10 mouse cellular contexts compared by ENCODE assay signal in the genomic region with DNA sequence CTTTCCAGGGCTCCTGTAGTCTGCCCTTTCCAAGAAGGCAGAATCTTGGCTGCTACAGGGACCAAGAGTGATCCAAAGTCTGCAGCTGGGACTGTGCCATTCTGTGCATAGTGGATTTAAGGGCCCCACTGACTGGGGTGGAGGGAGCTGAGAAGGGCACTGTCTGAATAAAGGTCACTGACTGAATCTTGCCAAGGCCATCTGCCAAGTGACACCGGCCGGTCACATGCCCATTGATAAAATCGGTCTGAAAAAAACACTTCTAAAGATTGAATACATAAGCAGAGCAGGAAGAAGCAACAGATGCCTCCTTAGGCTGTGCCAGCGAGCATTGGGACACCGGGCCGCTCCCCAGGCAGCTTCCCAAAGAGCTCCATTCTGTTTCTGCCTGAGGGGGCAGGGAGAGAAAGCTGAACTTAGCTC. TPM values are rescaled to one million over a fixed set of nuclear protein-coding genes. Genes with fewer than 3 reads are reported as not detected.
A peak's percentile ranks its signal among the peaks of the same experiment; 100 is the strongest.
DNase-seq lines count a peak whose midpoint lies in the region; ATAC-seq and TF ChIP-seq lines count a peak whose summit lies in the region.
"Had no signal": no experiment of that assay in that cellular context is flagged by ENCODE, and none has a peak within 500 bp of the region (broad histone marks: within the 10 kb centered on the region; RNA-seq: fewer than 3 reads in every experiment).

No protein-coding gene starts in this region.

- no peaks in the 10 kb centered on the region for H3K79me2 ChIP-seq in heart, adult 2 months (replicated peaks; ENCODE audit: control insufficient read depth, insufficient read depth, low read length)

- intact Hi-C loops in heart, adult 2 months (cut with DNase I): no loop called here

- H3K27me3 ChIP-seq in heart, embryonic 12.5 days (replicated peaks): peaks cover 60% of the 10 kb centered on the region
- peaks cover 5% of the 10 kb centered on the region; the same call in 1 of the 2 replicates for H3K27me3 ChIP-seq in heart, adult 2 months (ENCODE audit: control insufficient read depth, insufficient read depth, low read length)
- H3K27me3 ChIP-seq in forebrain, embryonic 15.5 days: no peaks in the 10 kb centered on the region
- H3K27me3 ChIP-seq in limb, embryonic 14.5 days (ENCODE audit: control insufficient read depth, insufficient read depth, low read length): peaks cover 25% of the 10 kb centered on the region

- H3K36me3 ChIP-seq in heart, embryonic 12.5 days: no peaks in the 10 kb centered on the region
- H3K36me3 ChIP-seq in heart, adult 2 months (ENCODE audit: control insufficient read depth, insufficient read depth, low read length): no peaks in the 10 kb centered on the region
- H3K36me3 ChIP-seq in forebrain, embryonic 15.5 days: no peaks in the 10 kb centered on the region
- H3K36me3 ChIP-seq in limb, embryonic 14.5 days (ENCODE audit: control insufficient read depth, insufficient read depth, low read length): no peaks in the 10 kb centered on the region
- H3K36me3 ChIP-seq: liver, embryonic 15.5 days had no signal

- TF ChIP-seq CTCF in heart, adult 2 months (IDR thresholded peaks at IDR 0.05): no peak

- no peak for DNase-seq in heart, adult 2 months
- DNase-seq in brain, adult 2 months (ENCODE audit: low read depth, low spot score): peak; percentile 73
- DNase-seq in limb, embryonic 14.5 days (ENCODE audit: low spot score): no peak
- no peak for DNase-seq in MN1 (ENCODE audit: low spot score)
- DNase-seq in heart, adult 11 months: no peak

- H3K9ac ChIP-seq in heart, embryonic 12.5 days: no peak overlapping the region
- H3K9ac ChIP-seq in heart, adult 2 months (ENCODE audit: low read depth, low read length): no peak overlapping the region
- no peak overlapping the region for H3K9ac ChIP-seq in forebrain, embryonic 15.5 days (replicated peaks)
- peak overlapping the region; percentile 60 for H3K9ac ChIP-seq in limb, embryonic 14.5 days (ENCODE audit: low read depth, low read length, severe bottlenecking)
- H3K9ac ChIP-seq: liver, embryonic 15.5 days had no signal

- H3K4me2 ChIP-seq in heart, embryonic 12.5 days: peak overlapping the region; percentile 69; the same call in 1 of the 2 replicates
- H3K4me2 ChIP-seq in forebrain, embryonic 15.5 days (replicated peaks): peak overlapping the region; percentile 56
- H3K4me2 ChIP-seq in limb, embryonic 14.5 days (replicated peaks; ENCODE audit: low read depth, low read length, severe bottlenecking): peak overlapping the region; percentile 83
- H3K4me2 ChIP-seq: liver, embryonic 15.5 days had no signal

- peak overlapping the region; percentile 41; the same call in 1 of the 2 replicates for H3K4me3 ChIP-seq in heart, embryonic 12.5 days
- no peak overlapping the region for H3K4me3 ChIP-seq in heart, adult 2 months
- H3K4me3 ChIP-seq in forebrain, embryonic 15.5 days: peak overlapping the region; percentile 33; the same call in 1 of the 2 replicates
- H3K4me3 ChIP-seq in limb, embryonic 14.5 days (replicated peaks; ENCODE audit: low read length): peak overlapping the region; percentile 45
- H3K4me3 ChIP-seq: liver, embryonic 15.5 days had no signal

- ATAC-seq in heart, embryonic 12.5 days (ENCODE audit: insufficient number of reproducible peaks, low FRiP score): no peak
- peak; percentile 62 for ATAC-seq in forebrain, embryonic 15.5 days (replicated peaks)
- ATAC-seq in limb, embryonic 14.5 days (ENCODE audit: low FRiP score, low read depth): no peak
- ATAC-seq in CD4-positive, CD25-positive, alpha-beta regulatory T cell, adult 4 months: no peak

- H3K27ac ChIP-seq in heart, embryonic 12.5 days (ENCODE audit: poor library complexity, severe bottlenecking): no peak overlapping the region
- H3K27ac ChIP-seq in heart, adult 2 months: no peak overlapping the region
- H3K27ac ChIP-seq in forebrain, embryonic 15.5 days (replicated peaks): peak overlapping the region; percentile 24
- no peak overlapping the region for H3K27ac ChIP-seq in limb, embryonic 14.5 days (replicated peaks; ENCODE audit: low read depth, low read length)
- H3K27ac ChIP-seq: liver, embryonic 15.5 days had no signal

- H3K9me3 ChIP-seq in heart, embryonic 12.5 days (replicated peaks): 0 out of 2 replicates have a peak, but pooled peaks cover 3% of the 10 kb centered on the region
- H3K9me3 ChIP-seq in forebrain, embryonic 15.5 days: no peaks in the 10 kb centered on the region
- H3K9me3 ChIP-seq in limb, embryonic 14.5 days (ENCODE audit: control insufficient read depth, low read length): no peaks in the 10 kb centered on the region
- H3K9me3 ChIP-seq: liver, embryonic 15.5 days had no signal

- H3K4me1 ChIP-seq in heart, embryonic 12.5 days (replicated peaks): peaks cover 7% of the 10 kb centered on the region
- H3K4me1 ChIP-seq in heart, adult 2 months (ENCODE audit: control insufficient read depth, insufficient read depth, low read length): no peaks in the 10 kb centered on the region
- peaks cover 47% of the 10 kb centered on the region for H3K4me1 ChIP-seq in forebrain, embryonic 15.5 days
- H3K4me1 ChIP-seq in limb, embryonic 14.5 days (ENCODE audit: control insufficient read depth, insufficient read depth, low read length): peaks cover 5% of the 10 kb centered on the region; the same call in 1 of the 2 replicates
- H3K4me1 ChIP-seq: liver, embryonic 15.5 days had no signal

- TF ChIP-seq EP300 in heart, adult 2 months (IDR thresholded peaks at IDR 0.05; ENCODE audit: insufficient read depth, low read depth, low read length): no peak

- 41% methylated on average over 6 of the region's 6 CpGs for WGBS in heart, embryonic 12.5 days
- WGBS in heart, adult 2 months: 26% methylated on average over 6 of the region's 6 CpGs
- WGBS in forebrain, embryonic 15.5 days: 21% methylated on average over 6 of the region's 6 CpGs
- 48% methylated on average over 6 of the region's 6 CpGs for WGBS in limb, embryonic 14.5 days

- TF ChIP-seq POLR2A in heart, adult 2 months (IDR thresholded peaks at IDR 0.05; ENCODE audit: insufficient read depth, low read depth, low read length): no peak
- TF ChIP-seq POLR2A in limb, embryonic 14.5 days (IDR thresholded peaks at IDR 0.05; ENCODE audit: borderline replicate concordance, extremely low read depth, insufficient read depth, insufficient read length): no peak

RNA-seq across cellular contexts. Expression of a gene that starts 0.8 kb away (rescaled TPM):
- 0.24 TPM in 1 of 2 replicates, not detected in the other for polyA plus RNA-seq in heart, embryonic 12.5 days (2016; fragmentation: Nextera tagmentation; extraction: Ambion mirVana)
- 10 to 100 TPM in 1 of 2 experiments, 1 to 10 TPM in 1; 9.8 to 18.6 TPM for total RNA-seq in heart, adult 2 months (2021)
- 4.9 and 8.8 TPM in 2 replicates for polyA plus RNA-seq in heart, adult 2 months (2012; rRNA removed)
- 2.6 and 3.1 TPM in 2 replicates for polyA plus RNA-seq in forebrain, embryonic 15.5 days (2015; fragmentation: Nextera tagmentation; extraction: Ambion mirVana)
- polyA plus RNA-seq in limb, embryonic 14.5 days (2012; rRNA removed): 29.5 and 31.4 TPM in 2 replicates
- 47.1 and 62.3 TPM in 2 replicates for polyA plus RNA-seq in limb, embryonic 14.5 days (2014; fragmentation: Nextera tagmentation; extraction: Ambion mirVana)
- not detected for polyA plus RNA-seq in CD4-positive, CD25-positive, alpha-beta regulatory T cell, adult 4 months (2017; shearing (Covaris generic))
- total RNA-seq: CH12.LX had no signal
